Mouse (Mus musculus) E14TG2a.4 (cell line): Measurements from ENCODE around the gene Klf7.

Experiments used
- CTCF ChIP-seq: conservative IDR thresholded peaks from 2 replicates; pipeline ENCODE4 v1.5.1; 2014; ENCODE audit warnings: low read length
- POU5F1 ChIP-seq: IDR thresholded peaks from 2 replicates; pipeline ENCODE4 v1.6.1; 2014; ENCODE audit warnings: low read length, borderline replicate concordance

GRCm38 (mm10) chr1:64061488-64061887 lies 60.6 kb downstream of the Klf7 start:
- TF ChIP-seq CTCF, result no peak
- no peak for TF ChIP-seq POU5F1
